Mouse (Mus musculus): Measurements from ENCODE around the gene Rbm6.

Gene Rbm6

DNA sequence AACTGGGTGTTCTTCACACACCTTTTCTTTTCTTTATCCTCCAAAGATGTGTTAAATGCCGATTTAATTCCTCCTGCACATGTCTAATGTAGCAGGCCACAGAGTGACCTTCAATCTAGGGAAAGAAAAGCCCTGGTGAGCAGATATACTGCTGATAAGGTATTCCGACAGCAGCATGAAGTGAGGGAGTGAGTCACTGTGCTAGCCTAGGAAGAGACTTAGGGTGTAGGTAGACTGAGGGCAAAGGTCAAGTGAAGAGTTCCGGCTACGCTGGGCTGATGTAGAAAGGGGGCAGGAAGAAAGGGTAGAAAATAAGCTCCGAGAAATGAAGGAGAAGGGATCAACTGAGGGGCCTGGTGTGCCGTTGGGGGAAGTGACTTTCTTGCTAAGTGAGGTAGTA is 17.2 kb upstream of the Rbm6 start:
- no peaks in the 10 kb centered on the region for H3K9me3 ChIP-seq (ENCODE audit: low read length)
- peaks cover 19% of the 10 kb centered on the region for H3K4me1 ChIP-seq (replicated peaks; ENCODE audit: low read depth, low read length)
- H3K4me3 ChIP-seq (replicated peaks; ENCODE audit: low read length) = no peak overlapping the region
- H3K36me3 ChIP-seq (ENCODE audit: insufficient read depth, low read length) = no peaks in the 10 kb centered on the region
- TF ChIP-seq NANOG (IDR thresholded peaks at IDR 0.05; ENCODE audit: borderline replicate concordance, low read length) (no peak), POU5F1 (IDR thresholded peaks at IDR 0.05; ENCODE audit: borderline replicate concordance, low read length) (no peak), CTCF (conservative IDR thresholded peaks at IDR 0.05; ENCODE audit: low read length) (no peak)
- H3K27me3 ChIP-seq (ENCODE audit: insufficient read depth, low read length) = peaks cover 13% of the 10 kb centered on the region

DNA sequence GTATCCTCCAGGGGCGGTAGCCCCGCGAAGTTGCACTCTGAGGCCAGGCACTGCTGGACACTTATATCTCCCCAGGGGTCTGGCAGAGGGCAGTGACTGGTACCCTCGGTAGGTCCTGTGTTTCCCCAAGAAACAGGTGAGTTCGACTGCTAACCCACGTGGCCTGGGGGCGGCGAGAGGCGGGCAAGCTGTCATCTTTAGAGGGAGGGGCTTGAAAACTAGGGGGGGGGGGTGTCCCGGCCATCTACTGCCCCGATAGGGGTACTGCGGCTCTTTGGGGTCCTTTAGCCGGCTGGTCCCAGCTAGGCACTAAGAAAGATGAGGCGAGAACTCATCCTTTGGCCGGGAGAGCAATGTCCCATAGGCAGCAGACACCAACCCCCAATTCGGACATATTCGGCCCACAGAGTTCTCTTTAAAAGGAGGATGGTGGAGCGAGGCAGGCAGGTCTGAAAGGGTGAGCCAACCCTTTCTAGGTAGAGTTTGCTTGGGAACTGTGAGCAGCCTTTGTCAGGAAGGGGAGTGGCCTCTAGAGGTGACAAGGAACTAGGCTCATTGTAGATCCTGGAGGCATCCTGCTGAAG is 15.3 kb upstream of the Rbm6 start:
- TF ChIP-seq NANOG (IDR thresholded peaks at IDR 0.05; ENCODE audit: borderline replicate concordance, low read length) (no peak), CTCF (conservative IDR thresholded peaks at IDR 0.05; ENCODE audit: low read length) (peak; percentile 21; the same call in 1 of the 2 replicates), POU5F1 (IDR thresholded peaks at IDR 0.05; ENCODE audit: borderline replicate concordance, low read length) (no peak)
- Histone ChIP-seq H3K9me3 (ENCODE audit: low read length) (no peaks in the 10 kb centered on the region), H3K36me3 (ENCODE audit: insufficient read depth, low read length) (no peaks in the 10 kb centered on the region), H3K4me3 (replicated peaks; ENCODE audit: low read length) (peak overlapping the region; percentile 86), H3K27me3 (ENCODE audit: insufficient read depth, low read length) (peaks cover 13% of the 10 kb centered on the region), H3K4me1 (replicated peaks; ENCODE audit: low read depth, low read length) (peaks cover 19% of the 10 kb centered on the region)

DNA sequence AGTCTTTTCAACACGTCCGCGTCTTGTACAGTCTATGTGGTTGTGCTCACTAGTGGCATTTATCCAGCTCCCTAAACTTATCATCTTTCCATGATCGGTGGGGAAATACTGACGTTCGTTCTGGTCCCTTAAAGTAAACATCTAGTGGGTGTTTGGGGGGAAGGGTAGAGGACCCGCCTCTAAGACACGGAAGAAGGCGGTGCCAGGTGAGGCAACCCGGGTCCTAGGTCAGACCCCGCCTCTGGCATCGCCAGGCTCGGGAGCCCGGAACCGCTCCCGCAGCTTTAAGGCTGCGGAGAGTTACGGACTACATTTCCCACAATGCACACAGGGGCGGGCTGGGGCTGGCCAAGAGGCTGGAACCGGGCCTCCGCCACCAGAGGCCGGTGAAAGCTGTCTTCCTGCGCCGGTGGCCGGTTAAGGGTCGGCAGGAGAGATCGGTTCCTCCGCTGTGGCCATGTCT is 14.8 kb upstream of the Rbm6 start, which contains the start of gene Mon1a:
Mon1a (plus strand) TSS at position 348 of the 463 bp plus-strand sequence.
- H3K27me3 ChIP-seq (ENCODE audit: insufficient read depth, low read length) = peaks cover 13% of the 10 kb centered on the region
- H3K4me1 ChIP-seq (replicated peaks; ENCODE audit: low read depth, low read length) = peaks cover 19% of the 10 kb centered on the region
- no peaks in the 10 kb centered on the region for H3K9me3 ChIP-seq (ENCODE audit: low read length)
- peak within 1 kb of the TSS; percentile 86 for H3K4me3 ChIP-seq (replicated peaks; ENCODE audit: low read length)
- H3K36me3 ChIP-seq (ENCODE audit: insufficient read depth, low read length) = no peaks in the 10 kb centered on the region
- TF ChIP-seq CTCF (conservative IDR thresholded peaks at IDR 0.05; ENCODE audit: low read length) (no peak), NANOG (IDR thresholded peaks at IDR 0.05; ENCODE audit: borderline replicate concordance, low read length) (no peak), POU5F1 (IDR thresholded peaks at IDR 0.05; ENCODE audit: borderline replicate concordance, low read length) (no peak)

- Histone ChIP-seq H3K36me3 (ENCODE audit: insufficient read depth, low read length) (no peaks in the 10 kb centered on the region), H3K4me1 (replicated peaks; ENCODE audit: low read depth, low read length) (no peaks in the 10 kb centered on the region), H3K27me3 (ENCODE audit: insufficient read depth, low read length) (peaks cover 16% of the 10 kb centered on the region; the same call in 1 of the 2 replicates), H3K9me3 (ENCODE audit: low read length) (no peaks in the 10 kb centered on the region), H3K4me3 (replicated peaks; ENCODE audit: low read length) (no peak overlapping the region)
- TF ChIP-seq CTCF (conservative IDR thresholded peaks at IDR 0.05; ENCODE audit: low read length) (no peak), NANOG (IDR thresholded peaks at IDR 0.05; ENCODE audit: borderline replicate concordance, low read length) (no peak), POU5F1 (IDR thresholded peaks at IDR 0.05; ENCODE audit: borderline replicate concordance, low read length) (no peak)
Measured at GRCm38 (mm10) chr9:107880411-107880810, 7.4 kb upstream of the Rbm6 start.

DNA sequence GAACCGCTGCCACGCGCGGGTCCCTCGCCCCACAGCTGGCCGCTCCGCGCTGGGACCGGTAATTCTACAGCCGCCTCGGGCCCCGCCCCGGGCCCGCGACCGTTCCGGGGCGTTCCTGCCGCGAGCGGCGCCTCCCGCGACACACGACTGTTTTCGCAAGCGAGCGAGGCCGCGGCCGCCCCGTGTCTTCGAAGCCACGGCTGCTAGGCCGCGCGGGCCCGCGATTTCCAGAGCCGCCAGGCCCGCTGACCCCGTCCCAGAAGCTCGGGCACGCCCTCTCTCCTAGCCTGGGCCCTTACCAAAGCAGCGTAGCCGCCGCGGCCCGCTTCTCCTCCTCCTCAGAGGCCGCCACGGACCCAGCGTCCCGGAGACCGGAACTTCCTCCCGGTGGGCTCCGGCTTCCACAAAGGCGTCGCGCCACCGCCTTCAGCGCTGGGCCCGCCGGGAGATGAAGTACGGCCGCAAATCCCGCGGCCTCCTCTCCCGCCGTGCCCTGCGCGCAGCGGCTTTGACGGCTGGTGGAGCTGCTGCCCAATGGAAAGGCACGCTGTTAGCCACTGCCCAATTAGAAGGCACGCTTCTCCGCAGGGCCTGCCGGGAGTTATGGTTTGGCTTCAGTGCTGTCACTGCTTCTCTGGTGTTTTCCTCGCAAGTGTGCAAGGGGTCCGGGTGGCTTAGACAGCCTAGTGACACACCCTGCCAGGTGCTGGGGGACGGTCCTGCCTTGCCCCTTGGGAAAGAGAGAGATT is 513 bp downstream of the Rbm6 start:
- peaks cover 23% of the 10 kb centered on the region for H3K4me1 ChIP-seq (replicated peaks; ENCODE audit: low read depth, low read length)
- peaks cover 6% of the 10 kb centered on the region; the same call in 1 of the 2 replicates for H3K27me3 ChIP-seq (ENCODE audit: insufficient read depth, low read length)
- no peaks in the 10 kb centered on the region for H3K9me3 ChIP-seq (ENCODE audit: low read length)
- H3K4me3 ChIP-seq (replicated peaks; ENCODE audit: low read length) = peak overlapping the region; percentile 97
- H3K36me3 ChIP-seq (ENCODE audit: insufficient read depth, low read length) = peaks cover 15% of the 10 kb centered on the region; the same call in 1 of the 2 replicates
- no peak for TF ChIP-seq POU5F1 (IDR thresholded peaks at IDR 0.05; ENCODE audit: borderline replicate concordance, low read length)
- TF ChIP-seq CTCF (conservative IDR thresholded peaks at IDR 0.05; ENCODE audit: low read length) = no peak
- no peak for TF ChIP-seq NANOG (IDR thresholded peaks at IDR 0.05; ENCODE audit: borderline replicate concordance, low read length)

- H3K36me3 ChIP-seq (ENCODE audit: insufficient read depth, low read length) = peaks cover 28% of the 10 kb centered on the region
- H3K4me1 ChIP-seq (replicated peaks; ENCODE audit: low read depth, low read length) = peaks cover 6% of the 10 kb centered on the region
- TF ChIP-seq POU5F1 (IDR thresholded peaks at IDR 0.05; ENCODE audit: borderline replicate concordance, low read length) (no peak), NANOG (IDR thresholded peaks at IDR 0.05; ENCODE audit: borderline replicate concordance, low read length) (no peak), CTCF (conservative IDR thresholded peaks at IDR 0.05; ENCODE audit: low read length) (no peak)
- H3K4me3 ChIP-seq (replicated peaks; ENCODE audit: low read length) = no peak overlapping the region
- peaks cover 11% of the 10 kb centered on the region for H3K9me3 ChIP-seq (ENCODE audit: low read length)
- no peaks in the 10 kb centered on the region for H3K27me3 ChIP-seq (ENCODE audit: insufficient read depth, low read length)
Measured at GRCm38 (mm10) chr9:107866081-107866480, 7.0 kb downstream of the Rbm6 start.

- no peak for TF ChIP-seq NANOG (IDR thresholded peaks at IDR 0.05; ENCODE audit: borderline replicate concordance, low read length)
- TF ChIP-seq POU5F1 (IDR thresholded peaks at IDR 0.05; ENCODE audit: borderline replicate concordance, low read length) = no peak
- TF ChIP-seq CTCF (conservative IDR thresholded peaks at IDR 0.05; ENCODE audit: low read length) = no peak
- H3K36me3 ChIP-seq (ENCODE audit: insufficient read depth, low read length) = peaks cover 29% of the 10 kb centered on the region
- no peak overlapping the region for H3K4me3 ChIP-seq (replicated peaks; ENCODE audit: low read length)
- peaks cover 11% of the 10 kb centered on the region for H3K9me3 ChIP-seq (ENCODE audit: low read length)
- H3K27me3 ChIP-seq (ENCODE audit: insufficient read depth, low read length) = no peaks in the 10 kb centered on the region
- peaks cover 4% of the 10 kb centered on the region; the same call in 1 of the 2 replicates for H3K4me1 ChIP-seq (replicated peaks; ENCODE audit: low read depth, low read length)
Measured at GRCm38 (mm10) chr9:107864493-107864892, 8.5 kb downstream of the Rbm6 start.

GRCm38 (mm10) chr9:107858343-107858742 is 14.7 kb downstream of the Rbm6 start:
- TF ChIP-seq POU5F1 (IDR thresholded peaks at IDR 0.05; ENCODE audit: borderline replicate concordance, low read length) (no peak), NANOG (IDR thresholded peaks at IDR 0.05; ENCODE audit: borderline replicate concordance, low read length) (no peak), CTCF (conservative IDR thresholded peaks at IDR 0.05; ENCODE audit: low read length) (no peak)
- Histone ChIP-seq H3K4me3 (replicated peaks; ENCODE audit: low read length) (no peak overlapping the region), H3K9me3 (ENCODE audit: low read length) (no peaks in the 10 kb centered on the region), H3K4me1 (replicated peaks; ENCODE audit: low read depth, low read length) (peaks cover 4% of the 10 kb centered on the region; the same call in 1 of the 2 replicates), H3K27me3 (ENCODE audit: insufficient read depth, low read length) (no peaks in the 10 kb centered on the region), H3K36me3 (ENCODE audit: insufficient read depth, low read length) (peaks cover 36% of the 10 kb centered on the region)

All from E14TG2a.4 (cell line).